Mouse (Mus musculus): ENCODE results near the gene Zfp217. TPM values are rescaled to one million over a fixed set of nuclear protein-coding genes. Genes with fewer than 3 reads are reported as not detected.

Zfp217 gene
- 3.5 TPM for polyA plus RNA-seq (2014; fragmentation: Illumina TruSeq; extraction: RNeasy Lipid Tissue Mini Kit (QIAGEN cat#74804); ENCODE audit: low read depth, low replicate concordance)

DNA sequence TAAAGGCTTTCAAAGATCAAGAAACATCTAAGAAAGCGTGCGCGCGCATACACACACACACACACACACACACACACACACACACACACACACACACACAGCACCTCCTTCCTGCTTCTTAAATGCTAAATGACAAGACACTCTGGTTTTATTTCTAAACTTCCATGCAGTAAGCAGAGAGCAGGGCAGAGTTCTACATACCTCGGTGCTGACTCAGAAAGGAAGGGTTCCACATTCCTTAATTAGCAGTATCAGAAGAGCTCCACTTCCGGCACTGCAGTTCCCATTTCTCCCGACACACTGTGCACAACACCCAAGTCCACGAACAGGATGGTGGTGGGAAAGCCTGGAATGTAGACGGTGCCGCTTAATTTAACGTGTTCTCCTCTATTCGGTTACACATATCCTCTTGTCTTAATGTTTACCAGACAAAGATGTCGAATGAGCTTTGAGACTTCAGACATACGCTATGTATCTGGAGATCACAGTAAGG lies at the start of gene Zfp217:
TSS of gene Zfp217 (minus strand) at position 443 of the 493 bp plus-strand sequence.

